Mouse (Mus musculus): ENCODE measurements at regions not wholly inside any gene's neighbourhood (a gene's known extent, or its start where the extent isn't known, plus 50 kb on each side); places are given as distances from the start of the nearest gene placed in this dataset.

GRCm38 (mm10) chr1:43247609-43248008 lies 50.8 kb upstream of the Fhl2 start:
- TF ChIP-seq HCFC1 (IDR thresholded peaks at IDR 0.05; ENCODE audit: borderline replicate concordance, insufficient read depth, low read length) (no peak), ZC3H11A (IDR thresholded peaks at IDR 0.05; ENCODE audit: borderline replicate concordance, low read depth, low read length) (no peak), MAFK (IDR thresholded peaks at IDR 0.05; ENCODE audit: insufficient read depth, low read depth, low read length) (no peak)

All from ES-E14 (cell line).